In the genomic region with DNA sequence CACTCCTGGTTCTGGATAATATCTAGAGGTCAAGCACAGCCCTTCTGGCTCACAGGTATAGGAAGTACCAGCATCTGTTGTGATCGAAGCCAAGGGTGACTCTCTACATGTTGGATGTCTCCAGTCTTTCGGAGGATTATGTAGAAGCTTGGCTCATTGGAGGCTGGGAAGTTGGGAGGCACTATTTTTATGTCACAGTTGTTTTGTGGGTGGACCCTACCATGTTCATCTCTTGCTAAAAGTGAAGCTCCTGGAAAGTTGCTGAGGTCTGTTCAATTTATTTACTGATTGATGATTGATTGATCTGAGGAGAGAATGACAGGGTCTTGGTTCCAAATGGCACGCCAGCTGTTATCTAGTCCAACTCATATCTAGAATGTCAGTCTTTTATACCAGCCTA, we compare ENCODE assay signal across 22 mouse cellular contexts.
"Had no signal": no experiment of that assay in that cellular context is flagged by ENCODE, and none has a peak within 500 bp of the region (broad histone marks: within the 10 kb centered on the region; RNA-seq: fewer than 3 reads in every experiment).

No protein-coding gene starts in this region.

- DNase-seq: gastrocnemius, postnatal 14 days; gastrocnemius, postnatal 36 days; heart, adult 18-20 months; heart, postnatal 10 days; kidney, adult 11 months; kidney, adult 2 months; kidney, adult 9 months; kidney, postnatal 14 days; kidney, postnatal 36 days; left cerebral cortex, postnatal 4 days had no signal

- H3K27ac ChIP-seq: heart, embryonic 10.5 days; hindbrain, embryonic 13.5 days; hindbrain, embryonic 15.5 days; hindbrain, postnatal 0 days; kidney, embryonic 15.5 days; kidney, postnatal 0 days; limb, embryonic 13.5 days; limb, embryonic 15.5 days; liver, embryonic 12.5 days; liver, embryonic 14.5 days had no signal

- H3K4me3 ChIP-seq: heart, embryonic 10.5 days; heart, embryonic 12.5 days; hindbrain, embryonic 13.5 days; hindbrain, embryonic 15.5 days; kidney, embryonic 15.5 days; limb, embryonic 13.5 days; limb, embryonic 15.5 days; liver, embryonic 12.5 days had no signal

- ATAC-seq: hindbrain, postnatal 0 days; intestine, embryonic 16.5 days; liver, embryonic 12.5 days had no signal
